Mouse (Mus musculus): ENCODE measurements around the gene Nlrp3.

The Nlrp3 gene

GRCm38 (mm10) chr11:59541324-59541723, at the start of gene Nlrp3:
Gene Nlrp3, plus strand, starts transcription at chr11:59541568.
- no peak for DNase-seq (ENCODE audit: low read depth, low spot score)

- no peak for DNase-seq (ENCODE audit: low read depth, low spot score)
Measured at GRCm38 (mm10) chr11:59496672-59497310, 44.6 kb upstream of the Nlrp3 start.

GRCm38 (mm10) chr11:59497747-59498146, 43.6 kb upstream of the Nlrp3 start:
- peak; percentile 68 for DNase-seq (ENCODE audit: low read depth, low spot score)

- DNase-seq (ENCODE audit: low read depth, low spot score) = no peak
Measured at GRCm38 (mm10) chr11:59501978-59502700, 39.2 kb upstream of the Nlrp3 start.

GRCm38 (mm10) chr11:59505351-59505838, 36.0 kb upstream of the Nlrp3 start:
- peak; percentile 96 for DNase-seq (ENCODE audit: low read depth, low spot score)

GRCm38 (mm10) chr11:59505839-59506712, 35.3 kb upstream of the Nlrp3 start:
- peak; percentile 94 for DNase-seq (ENCODE audit: low read depth, low spot score)

GRCm38 (mm10) chr11:59506713-59507074, 34.7 kb upstream of the Nlrp3 start:
- no peak for DNase-seq (ENCODE audit: low read depth, low spot score)

GRCm38 (mm10) chr11:59511558-59511957, 29.8 kb upstream of the Nlrp3 start:
- peak; percentile 99 for DNase-seq (ENCODE audit: low read depth, low spot score)

GRCm38 (mm10) chr11:59512733-59513132, 28.6 kb upstream of the Nlrp3 start:
- DNase-seq (ENCODE audit: low read depth, low spot score) = no peak

GRCm38 (mm10) chr11:59513556-59513955, 27.8 kb upstream of the Nlrp3 start:
- DNase-seq (ENCODE audit: low read depth, low spot score) = peak; percentile 49

GRCm38 (mm10) chr11:59514381-59514780, 27.0 kb upstream of the Nlrp3 start:
- DNase-seq (ENCODE audit: low read depth, low spot score) = no peak

GRCm38 (mm10) chr11:59514789-59515188, 26.6 kb upstream of the Nlrp3 start:
- DNase-seq (ENCODE audit: low read depth, low spot score) = no peak

GRCm38 (mm10) chr11:59517441-59517840, 23.9 kb upstream of the Nlrp3 start:
- DNase-seq (ENCODE audit: low read depth, low spot score) = no peak

GRCm38 (mm10) chr11:59518226-59518625, 23.1 kb upstream of the Nlrp3 start:
- DNase-seq (ENCODE audit: low read depth, low spot score) = peak; percentile 86

- DNase-seq (ENCODE audit: low read depth, low spot score) = peak; percentile 57
Measured at GRCm38 (mm10) chr11:59519741-59520495, 21.4 kb upstream of the Nlrp3 start.

GRCm38 (mm10) chr11:59524150-59524549, 17.2 kb upstream of the Nlrp3 start:
- peak; percentile 78 for DNase-seq (ENCODE audit: low read depth, low spot score)

GRCm38 (mm10) chr11:59525237-59525636, 16.1 kb upstream of the Nlrp3 start:
- DNase-seq (ENCODE audit: low read depth, low spot score) = peak; percentile 94

GRCm38 (mm10) chr11:59526472-59527080, 14.8 kb upstream of the Nlrp3 start, which contains the start of gene Zkscan17:
Gene Zkscan17, minus strand, starts transcription at chr11:59526751.
- peak; percentile 95 for DNase-seq (ENCODE audit: low read depth, low spot score)

- no peak for DNase-seq (ENCODE audit: low read depth, low spot score)
Measured at GRCm38 (mm10) chr11:59530221-59530620, 11.1 kb upstream of the Nlrp3 start.

- peak; percentile 80 for DNase-seq (ENCODE audit: low read depth, low spot score)
Measured at GRCm38 (mm10) chr11:59530870-59531535, 10.4 kb upstream of the Nlrp3 start.
